Mouse (Mus musculus) CH12.LX (cell line): ENCODE data around the gene Ppp1r18. TPM values are rescaled to one million over a fixed set of nuclear protein-coding genes. Genes with fewer than 3 reads are reported as not detected.
A peak's percentile ranks its signal among the peaks of the same experiment; 100 is the strongest.

Source experiments
- DNase-seq: peaks from one replicate; pipeline ENCODE4 v3.0.0-alpha.2; 2013; ENCODE audit errors: extremely low read depth
- H3K27ac ChIP-seq: 2 replicates; pipeline ENCODE4 v1.5.1; 2012; ENCODE audit warnings: low read depth, mild to moderate bottlenecking, control low read depth, moderate library complexity; ENCODE audit not compliant: insufficient read depth
- H3K27me3 ChIP-seq: replicated peaks from 2 replicates; pipeline ENCODE3; 2012; ENCODE audit warnings: inconsistent platforms
- H3K36me3 ChIP-seq, 2 experiments: replicated peaks in 1 of 2; 2 replicates each; pipeline versions ENCODE3 to v1.6.1; 2012; ENCODE audit warnings: inconsistent platforms in 1 of 2, low read length in 1 of 2, mild to moderate bottlenecking in 1 of 2, mixed read lengths in 1 of 2, moderate library complexity in 1 of 2; ENCODE audit not compliant: control insufficient read depth in 1 of 2, insufficient read depth in 1 of 2
- H3K4me1 ChIP-seq, 2 experiments: 2 replicates each; pipeline ENCODE4 v1.6.1; 2012; ENCODE audit warnings: inconsistent platforms in 1 of 2, moderate library complexity in 1 of 2; ENCODE audit not compliant: insufficient read depth in 2 of 2, control insufficient read depth in 1 of 2
- H3K4me2 ChIP-seq: 2 replicates; pipeline ENCODE4 v1.6.1; 2012; ENCODE audit warnings: low read depth, mild to moderate bottlenecking, control low read depth; ENCODE audit not compliant: poor library complexity, insufficient read depth, severe bottlenecking
- H3K4me3 ChIP-seq, 3 experiments: fragments of 150-350 bp in 1 of 3; sonication (generic) in 1 of 3; replicated peaks in 1 of 3; 2 replicates each; pipeline versions ENCODE3 to v1.5.1; 2011 to 2012; ENCODE audit warnings: low read depth in 2 of 3, low read length in 2 of 3, mild to moderate bottlenecking in 2 of 3, moderate library complexity in 2 of 3, control low read depth in 1 of 3, improper control_type of control experiment in 1 of 3, inconsistent platforms in 1 of 3, mixed read lengths in 1 of 3; ENCODE audit not compliant: poor library complexity in 1 of 3
- H3K79me2 ChIP-seq: replicated peaks from 2 replicates; pipeline ENCODE4 v1.6.1; 2012; ENCODE audit warnings: mild to moderate bottlenecking, moderate library complexity; ENCODE audit not compliant: control insufficient read depth, poor library complexity, insufficient read depth, severe bottlenecking; ENCODE audit errors: extremely low read depth
- H3K9ac ChIP-seq: 2 replicates; pipeline ENCODE4 v1.6.1; 2012; ENCODE audit warnings: low read depth, mild to moderate bottlenecking, control low read depth, moderate library complexity; ENCODE audit not compliant: insufficient read depth
- H3K9me3 ChIP-seq: replicated peaks from 2 replicates; pipeline ENCODE3; 2012; ENCODE audit warnings: low read length, inconsistent platforms, mixed read lengths
- BHLHE40 ChIP-seq: IDR thresholded peaks from 2 replicates; pipeline ENCODE4 v1.6.1; 2011; ENCODE audit warnings: mild to moderate bottlenecking, low read depth, low read length, improper control_type of control experiment
- CTCF ChIP-seq, 2 experiments: IDR thresholded peaks in 1 of 2; conservative IDR thresholded peaks in 1 of 2; 2 replicates each; pipeline ENCODE4 v1.5.1; 2011 to 2012; ENCODE audit warnings: low read depth in 2 of 2, low read length in 2 of 2, improper control_type of control experiment in 1 of 2, inconsistent platforms in 1 of 2, mild to moderate bottlenecking in 1 of 2, moderate library complexity in 1 of 2
- EP300 ChIP-seq: IDR thresholded peaks from 2 replicates; pipeline ENCODE4 v1.6.1; 2011; ENCODE audit warnings: low read length, improper control_type of control experiment
- ETS1 ChIP-seq: conservative IDR thresholded peaks from 2 replicates; pipeline ENCODE4 v1.6.1; 2012; ENCODE audit warnings: low read depth, mild to moderate bottlenecking, inconsistent platforms, low read length, improper control_type of control experiment, moderate library complexity
- IRF4 ChIP-seq: IDR thresholded peaks from 2 replicates; pipeline ENCODE4 v1.6.1; 2014; ENCODE audit warnings: low read depth, mild to moderate bottlenecking, inconsistent platforms, low read length, improper control_type of control experiment
- JUN ChIP-seq: IDR thresholded peaks from 2 replicates; pipeline ENCODE4 v1.6.1; 2011; ENCODE audit warnings: low read depth, mild to moderate bottlenecking, low read length, improper control_type of control experiment, moderate library complexity; ENCODE audit not compliant: insufficient read depth
- MAFK ChIP-seq: IDR thresholded peaks from 2 replicates; pipeline ENCODE4 v1.6.1; 2011; ENCODE audit warnings: low read length, improper control_type of control experiment; ENCODE audit not compliant: insufficient replicate concordance
- MAX ChIP-seq: IDR thresholded peaks from 2 replicates; pipeline ENCODE4 v1.6.1; 2011; ENCODE audit warnings: low read length, improper control_type of control experiment
- MAZ ChIP-seq: IDR thresholded peaks from 2 replicates; pipeline ENCODE4 v1.6.1; 2012; ENCODE audit warnings: low read depth, mild to moderate bottlenecking, inconsistent platforms, low read length, improper control_type of control experiment, moderate library complexity
- MEF2A ChIP-seq: IDR thresholded peaks from 2 replicates; pipeline ENCODE4 v1.6.1; 2014; ENCODE audit warnings: low read depth, mild to moderate bottlenecking, inconsistent platforms, low read length, improper control_type of control experiment, borderline replicate concordance
- POLR2A ChIP-seq: IDR thresholded peaks from 2 replicates; pipeline ENCODE4 v1.6.1; 2011; ENCODE audit warnings: low read depth, mild to moderate bottlenecking, improper control_type of control experiment, low read length
- POLR2AphosphoS2 ChIP-seq: IDR thresholded peaks from 2 replicates; pipeline ENCODE4 v1.6.1; 2011; ENCODE audit warnings: low read depth, low read length, improper control_type of control experiment
- SIN3A ChIP-seq: IDR thresholded peaks from 2 replicates; pipeline ENCODE4 v1.6.1; 2012; ENCODE audit warnings: low read length, improper control_type of control experiment, inconsistent platforms
- TBP ChIP-seq: conservative IDR thresholded peaks from 2 replicates; pipeline ENCODE4 v1.6.1; 2011; ENCODE audit warnings: low read depth, low read length, improper control_type of control experiment
- TCF12 ChIP-seq: IDR thresholded peaks from 2 replicates; pipeline ENCODE4 v1.6.1; 2014; ENCODE audit warnings: low read depth, mild to moderate bottlenecking, inconsistent platforms, low read length, improper control_type of control experiment
- UBTF ChIP-seq: IDR thresholded peaks from 2 replicates; pipeline ENCODE4 v1.6.1; 2012; ENCODE audit warnings: low read depth, mild to moderate bottlenecking, inconsistent platforms, low read length, improper control_type of control experiment, moderate library complexity
- USF1 ChIP-seq: IDR thresholded peaks from 2 replicates; pipeline ENCODE4 v1.6.1; 2014; ENCODE audit warnings: low read depth, mild to moderate bottlenecking, inconsistent platforms, low read length, improper control_type of control experiment
- ZC3H11A ChIP-seq: IDR thresholded peaks from 2 replicates; pipeline ENCODE4 v1.6.1; 2012; ENCODE audit warnings: low read depth, mild to moderate bottlenecking, inconsistent platforms, low read length, improper control_type of control experiment
- ZMIZ1 ChIP-seq: IDR thresholded peaks from 2 replicates; pipeline ENCODE4 v1.6.1; 2012; ENCODE audit warnings: low read depth, mild to moderate bottlenecking, inconsistent platforms, low read length, improper control_type of control experiment
- dilution Hi-C: fragments of 300-500 bp; cut with MboI; formaldehyde crosslinking; loops from 2 replicates; pipeline ENCODE4 v1.14.3; 2020; ENCODE audit warnings: low sequenced_read_pairs; ENCODE audit not compliant: extremely low pct_unique_long_range_greater_than_20kb, extremely low pct_ligation_motif_present
- in situ Hi-C: fragments of 300-500 bp; cut with MboI; formaldehyde crosslinking; loops from 3 replicates; pipeline ENCODE4 v1.14.3; 2019; ENCODE audit warnings: low sequenced_read_pairs, low pct_ligation_motif_present, low pct_unique_long_range_greater_than_20kb, mixed read lengths
- polyA plus RNA-seq: library from polyadenylated mRNA; unstranded; fragments of >175 nt; gene quantifications from 2 replicates; pipeline ENCODE4 v1.2.1, GENCODE M21; 2012; ENCODE audit warnings: low read depth; ENCODE audit not compliant: insufficient read length
- total RNA-seq, 2 experiments: library from RNA; depleted of rRNA; stranded (reverse); fragments of 300-350 nt in 1 of 2; fragments of >200 nt in 1 of 2; gene quantifications; 2 replicates each; pipeline ENCODE4 v1.2.3; 2012 to 2014

Ppp1r18 gene
- total and polyA plus RNA-seq, 3 experiments = 8.5 to 50.1 (median 21.4) TPM

DNA sequence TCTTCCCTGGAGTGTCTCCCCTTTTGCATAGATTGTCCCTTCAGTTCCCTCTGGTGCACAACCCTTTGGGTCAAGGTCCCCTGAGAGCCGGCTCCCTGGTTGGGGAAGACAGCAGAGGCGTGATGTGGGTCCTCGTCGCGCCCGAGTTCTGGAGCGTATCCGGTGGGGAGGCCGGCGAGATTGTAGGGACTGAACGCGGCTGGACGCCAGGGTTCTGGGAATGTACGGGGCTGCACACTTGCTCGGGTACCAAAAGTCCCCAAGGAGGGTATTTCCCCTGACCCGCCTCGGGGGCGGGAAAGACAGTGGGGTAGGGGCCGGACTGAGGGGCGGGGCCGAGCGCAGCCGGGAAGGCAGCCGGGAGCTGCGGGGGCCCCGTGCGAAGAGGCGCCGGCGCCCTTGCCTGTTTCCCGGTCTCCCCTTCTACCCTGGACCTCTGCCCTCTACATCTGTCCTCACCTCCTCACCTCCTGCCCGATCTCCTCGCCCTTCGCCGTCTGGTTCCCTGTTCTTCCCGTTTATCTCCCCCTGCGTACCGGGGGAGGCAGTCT lies 963 bp downstream of the Ppp1r18 start:
- H3K9ac ChIP-seq = peak overlapping the region; percentile 69
- H3K4me2 ChIP-seq = peak overlapping the region; percentile 91
- DNase-seq = peak; percentile 74
- TF ChIP-seq ZC3H11A (no peak), TCF12 (peak; percentile 60; the same call in 1 of the 2 replicates), MAX (peak; percentile 55), BHLHE40 (peak; percentile 34; the same call in 1 of the 2 replicates), ETS1 (0 out of 2 replicates have a peak, but pooled peaks have one; percentile 24), UBTF (no peak), EP300 (no peak), MEF2A (no peak; the same call in 1 of the 2 replicates), SIN3A (peak; percentile 71), JUN (no peak), POLR2A (peak; percentile 70), USF1 (no peak), CTCF (conservative IDR thresholded peaks at IDR 0.05 in 1 of 2, IDR thresholded peaks at IDR 0.05 in 1 of 2; ENCODE audit: low read depth in 2 of 2, low read length in 2 of 2) (no peak), TBP (0 out of 2 replicates have a peak, but pooled peaks have one; percentile 24), ZMIZ1 (peak; percentile 63; the same call in 1 of the 2 replicates), MAZ (peak; percentile 24; the same call in 1 of the 2 replicates), POLR2AphosphoS2 (no peak), IRF4 (peak; percentile 17; the same call in 1 of the 2 replicates), MAFK (no peak)
- H3K27ac ChIP-seq = peak overlapping the region; percentile 74
- H3K4me1 ChIP-seq = peaks cover 0 to 16% of the 10 kb centered on the region in 2 experiments; a peak in 2 of 4 replicates
- in situ Hi-C loops (loop anchor here (10.0 kb wide), 1 partner anchor 132 kb away; no protein-coding TSS in a partner anchor), dilution Hi-C loops (no loop called here)
- H3K36me3 ChIP-seq = peaks cover 0 to 4% of the 10 kb centered on the region in 2 experiments
- peaks cover 3% of the 10 kb centered on the region for H3K9me3 ChIP-seq
- peaks cover 29% of the 10 kb centered on the region for H3K79me2 ChIP-seq
- H3K27me3 ChIP-seq = no peaks in the 10 kb centered on the region
- peak overlapping the region; percentile 63 to 99 (median 74) for H3K4me3 ChIP-seq
